Comparison of ENCODE assay signal across 9 mouse cellular contexts in genomic region chr6:86815436-86815835, GRCm38 (mm10). TPM values are rescaled to one million over a fixed set of nuclear protein-coding genes. Genes with fewer than 3 reads are reported as not detected.
A peak's percentile ranks its signal among the peaks of the same experiment; 100 is the strongest.
DNase-seq lines count a peak whose midpoint lies in the region; ATAC-seq and TF ChIP-seq lines count a peak whose summit lies in the region.
"Had no signal": no experiment of that assay in that cellular context is flagged by ENCODE, and none has a peak within 500 bp of the region (broad histone marks: within the 10 kb centered on the region; RNA-seq: fewer than 3 reads in every experiment).

No protein-coding gene starts in this region.

- H3K4me1 ChIP-seq in lung, embryonic 15.5 days = peaks cover 11% of the 10 kb centered on the region
- no peaks in the 10 kb centered on the region for H3K4me1 ChIP-seq in lung, postnatal 0 days (ENCODE audit: insufficient read depth, low read depth, low read length)
- H3K4me1 ChIP-seq in hindbrain, embryonic 15.5 days (replicated peaks) = peaks cover 8% of the 10 kb centered on the region
- H3K4me1 ChIP-seq in neural tube, embryonic 15.5 days = peaks cover 8% of the 10 kb centered on the region

- no peak overlapping the region for H3K4me3 ChIP-seq in lung, embryonic 15.5 days
- H3K4me3 ChIP-seq in lung, postnatal 0 days (ENCODE audit: low read depth, low read length) = no peak overlapping the region
- H3K4me3 ChIP-seq in hindbrain, embryonic 15.5 days = no peak overlapping the region
- H3K4me3 ChIP-seq in neural tube, embryonic 15.5 days (replicated peaks) = no peak overlapping the region
- H3K4me3 ChIP-seq: myocyte had no signal

- no peak overlapping the region for H3K9ac ChIP-seq in lung, embryonic 15.5 days
- no peak overlapping the region for H3K9ac ChIP-seq in lung, postnatal 0 days (replicated peaks; ENCODE audit: low read depth)
- H3K9ac ChIP-seq in hindbrain, embryonic 15.5 days = no peak overlapping the region
- H3K9ac ChIP-seq in neural tube, embryonic 15.5 days (replicated peaks) = no peak overlapping the region

- no peaks in the 10 kb centered on the region for H3K27me3 ChIP-seq in lung, embryonic 15.5 days
- H3K27me3 ChIP-seq in lung, postnatal 0 days (replicated peaks; ENCODE audit: insufficient read depth, low read length) = no peaks in the 10 kb centered on the region
- H3K27me3 ChIP-seq in hindbrain, embryonic 15.5 days = no peaks in the 10 kb centered on the region
- no peaks in the 10 kb centered on the region for H3K27me3 ChIP-seq in neural tube, embryonic 15.5 days (replicated peaks)

- no peaks in the 10 kb centered on the region for H3K9me3 ChIP-seq in lung, embryonic 15.5 days
- no peaks in the 10 kb centered on the region for H3K9me3 ChIP-seq in lung, postnatal 0 days (ENCODE audit: low read length)
- H3K9me3 ChIP-seq in hindbrain, embryonic 15.5 days = no peaks in the 10 kb centered on the region
- no peaks in the 10 kb centered on the region for H3K9me3 ChIP-seq in neural tube, embryonic 15.5 days (replicated peaks)

- intact Hi-C loops in left cerebral cortex, postnatal 4 days (cut with DNase I) = no loop called here

- DNase-seq in cerebellum, adult 9-11 months = peak; percentile 36
- no peak for DNase-seq in cerebellum, adult 11-12 months
- no peak for DNase-seq in lung, postnatal 0 days (ENCODE audit: low spot score)
- DNase-seq in left cerebral cortex, postnatal 4 days = no peak
- no peak for DNase-seq in layer of hippocampus, postnatal 25 days (ENCODE audit: extremely low spot score in 1 of 2, low spot score in 1 of 2)

- no peak for ATAC-seq in lung, embryonic 15.5 days (ENCODE audit: borderline replicate concordance, extremely low read depth, low FRiP score, low TSS enrichment)
- no peak for ATAC-seq in lung, postnatal 0 days
- ATAC-seq in hindbrain, embryonic 15.5 days (ENCODE audit: low FRiP score, low read depth) = no peak
- no peak for ATAC-seq in neural tube, embryonic 15.5 days (ENCODE audit: low FRiP score)

- peak overlapping the region; percentile 35; the same call in 1 of the 2 replicates for H3K4me2 ChIP-seq in lung, embryonic 15.5 days
- no peak overlapping the region for H3K4me2 ChIP-seq in lung, postnatal 0 days (replicated peaks; ENCODE audit: low read depth, low read length)
- H3K4me2 ChIP-seq in hindbrain, embryonic 15.5 days = peak overlapping the region; percentile 42
- H3K4me2 ChIP-seq in neural tube, embryonic 15.5 days = peak overlapping the region; percentile 39

- no peak for TF ChIP-seq EP300 in lung, postnatal 0 days (IDR thresholded peaks at IDR 0.05)

- TF ChIP-seq CTCF in lung, postnatal 0 days (IDR thresholded peaks at IDR 0.05) = no peak

- no peaks in the 10 kb centered on the region for H3K36me3 ChIP-seq in lung, embryonic 15.5 days
- H3K36me3 ChIP-seq in lung, postnatal 0 days (ENCODE audit: insufficient read depth, low read length) = no peaks in the 10 kb centered on the region
- no peaks in the 10 kb centered on the region for H3K36me3 ChIP-seq in hindbrain, embryonic 15.5 days
- H3K36me3 ChIP-seq in neural tube, embryonic 15.5 days = no peaks in the 10 kb centered on the region

- WGBS in lung, embryonic 15.5 days = 10% methylated on average over 7 of the region's 7 CpGs
- WGBS in lung, postnatal 0 days = 10% methylated on average over 6 of the region's 7 CpGs
- WGBS in hindbrain, embryonic 15.5 days = 5% methylated on average over 6 of the region's 7 CpGs
- WGBS in neural tube, embryonic 15.5 days = 11% methylated on average over 7 of the region's 7 CpGs

- no peak overlapping the region for H3K27ac ChIP-seq in lung, embryonic 15.5 days
- H3K27ac ChIP-seq in lung, postnatal 0 days (ENCODE audit: low read length) = no peak overlapping the region
- peak overlapping the region; percentile 34 for H3K27ac ChIP-seq in hindbrain, embryonic 15.5 days (replicated peaks)
- no peak overlapping the region for H3K27ac ChIP-seq in neural tube, embryonic 15.5 days (replicated peaks)

RNA-seq across cellular contexts. Expression of gene Anxa4, which starts 22.1 kb away (rescaled TPM):
- 120 and 130 TPM in 2 replicates for polyA plus RNA-seq in lung, embryonic 15.5 days (2015; fragmentation: Nextera tagmentation; extraction: Ambion mirVana)
- polyA plus RNA-seq in lung, postnatal 0 days (2015; fragmentation: Nextera tagmentation; extraction: Ambion mirVana) = 167 and 208 TPM in 2 replicates
- 4.6 and 7.4 TPM in 2 replicates for polyA plus RNA-seq in hindbrain, embryonic 15.5 days (2015; fragmentation: Nextera tagmentation; extraction: Ambion mirVana)
- polyA plus RNA-seq in neural tube, embryonic 15.5 days (2015; fragmentation: Nextera tagmentation; extraction: Ambion mirVana) = 4.2 and 21.7 TPM in 2 replicates
- 1 to 10 TPM; 3.1 to 4.5 TPM for total RNA-seq in left cerebral cortex, postnatal 4 days (2021)
- 1 to 10 TPM; 4.8 to 6.2 TPM for total RNA-seq in layer of hippocampus, postnatal 25 days (2021)

RNA-seq across cellular contexts. Expression of gene Aak1, which starts 33.9 kb away (rescaled TPM):
- polyA plus RNA-seq in lung, embryonic 15.5 days (2015; fragmentation: Nextera tagmentation; extraction: Ambion mirVana) = 12.0 and 17.2 TPM in 2 replicates
- polyA plus RNA-seq in lung, postnatal 0 days (2015; fragmentation: Nextera tagmentation; extraction: Ambion mirVana) = 5.5 and 6.3 TPM in 2 replicates
- polyA plus RNA-seq in hindbrain, embryonic 15.5 days (2015; fragmentation: Nextera tagmentation; extraction: Ambion mirVana) = 43.7 and 45.1 TPM in 2 replicates
- 40.2 and 43.4 TPM in 2 replicates for polyA plus RNA-seq in neural tube, embryonic 15.5 days (2015; fragmentation: Nextera tagmentation; extraction: Ambion mirVana)
- total RNA-seq in left cerebral cortex, postnatal 4 days (2021) = 100 to 1,000 TPM; 165 to 166 TPM
- total RNA-seq in layer of hippocampus, postnatal 25 days (2021) = 100 to 1,000 TPM; 399 to 433 TPM
